Mouse (Mus musculus) thymus, adult 2 months (tissue): ENCODE data around the gene Golga2. TPM values are rescaled to one million over a fixed set of nuclear protein-coding genes. Genes with fewer than 3 reads are reported as not detected.

Source experiments
- DNase-seq: peaks from one replicate; pipeline ENCODE4 v3.0.0; 2021
- H3K27ac ChIP-seq: fragments of 200-500 bp; 2 replicates; pipeline ENCODE4 v1.5.1; 2012; ENCODE audit warnings: low read length, control low read depth; ENCODE audit not compliant: control insufficient read depth, insufficient read depth
- H3K27me3 ChIP-seq: fragments of 200-500 bp; 2 replicates; pipeline ENCODE4 v1.6.1; 2012; ENCODE audit warnings: mild to moderate bottlenecking, low read length, moderate library complexity, mixed read lengths; ENCODE audit not compliant: control insufficient read depth, insufficient read depth
- H3K36me3 ChIP-seq: fragments of 200-500 bp; 2 replicates; pipeline ENCODE4 v1.6.1; 2012; ENCODE audit warnings: mild to moderate bottlenecking, low read length, moderate library complexity; ENCODE audit not compliant: control insufficient read depth, insufficient read depth
- H3K4me1 ChIP-seq: fragments of 200-500 bp; replicated peaks from 2 replicates; pipeline ENCODE4 v1.6.1; 2012; ENCODE audit warnings: low read length; ENCODE audit not compliant: control insufficient read depth, insufficient read depth
- H3K4me3 ChIP-seq: fragments of 200-500 bp; 2 replicates; pipeline ENCODE4 v1.5.1; 2012; ENCODE audit warnings: mild to moderate bottlenecking, low read length, control low read depth, moderate library complexity; ENCODE audit not compliant: control insufficient read depth, insufficient read depth
- CTCF ChIP-seq: fragments of 200-500 bp; IDR thresholded peaks from 2 replicates; pipeline ENCODE4 v1.5.1; 2012; ENCODE audit warnings: mild to moderate bottlenecking, control low read depth, low read length, moderate library complexity, borderline replicate concordance; ENCODE audit not compliant: control insufficient read depth, poor library complexity, insufficient read depth; ENCODE audit errors: extremely low read depth
- POLR2A ChIP-seq: fragments of 200-500 bp; IDR thresholded peaks from 2 replicates; pipeline ENCODE4 v1.6.1; 2012; ENCODE audit warnings: mild to moderate bottlenecking, low read length, control low read depth, moderate library complexity; ENCODE audit not compliant: control insufficient read depth, poor library complexity, insufficient read depth; ENCODE audit errors: extremely low read depth
- WGBS: fragments of 180-500 bp; shearing (Covaris S2); methylation state at CpG from one replicate; pipeline ENCODE4 v1.1.7; 2018; 5-methylcytosine and 5-hydroxymethylcytosine counted together
- polyA plus RNA-seq: library from polyadenylated mRNA; depleted of rRNA; stranded (reverse); fragments of >200 nt; gene quantifications from 2 replicates; pipeline ENCODE4 v1.2.3, GENCODE M21; 2012

Gene Golga2
- polyA plus RNA-seq, 1 experiment = 36.6 TPM

DNA sequence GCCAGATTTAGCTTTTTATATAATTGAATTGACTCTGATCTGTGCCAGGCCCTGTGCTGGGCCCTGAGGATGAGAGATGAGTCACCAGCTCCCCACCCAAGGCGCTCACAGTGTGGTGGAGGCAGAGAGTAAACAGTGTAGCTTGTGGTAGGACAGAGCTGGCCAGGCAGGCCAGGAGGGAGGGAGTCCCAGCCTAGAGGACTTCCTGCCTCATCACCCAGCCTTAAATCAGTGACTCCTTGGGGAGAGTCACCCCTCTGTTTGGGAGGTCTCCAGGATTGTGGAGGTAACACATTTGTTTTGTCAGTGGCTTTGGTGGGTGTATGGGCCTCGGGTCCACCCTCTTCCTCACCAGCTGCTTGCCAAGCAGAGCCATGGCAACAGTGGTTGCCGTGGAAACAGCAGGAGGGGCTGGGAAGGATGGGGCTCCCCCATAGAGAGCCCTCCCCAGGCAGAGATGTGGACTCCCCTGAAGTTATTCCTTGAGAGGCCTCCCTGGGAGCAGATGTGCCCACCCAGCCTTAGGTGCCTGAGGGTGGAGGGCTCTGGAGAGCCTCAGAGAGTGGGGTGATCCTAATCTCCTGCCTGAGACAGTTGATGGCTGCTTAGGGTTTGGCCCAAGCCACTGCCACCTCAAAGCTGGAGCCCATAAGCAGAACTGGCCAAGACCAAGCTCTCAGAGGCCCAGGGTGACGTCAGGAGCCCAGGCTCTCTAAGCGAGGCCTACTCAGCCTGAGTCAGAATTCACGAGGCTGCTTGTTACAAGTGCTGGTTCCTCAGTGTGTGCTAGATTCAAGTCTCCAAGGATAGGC is 55.6 kb downstream of the Golga2 start:
- TF ChIP-seq CTCF = no peak
- no peak for TF ChIP-seq POLR2A
- Histone ChIP-seq H3K4me3 (no peak overlapping the region), H3K4me1 (no peaks in the 10 kb centered on the region), H3K27ac (no peak overlapping the region; the same call in 1 of the 2 replicates), H3K36me3 (no peaks in the 10 kb centered on the region), H3K27me3 (no peaks in the 10 kb centered on the region)
- DNase-seq = no peak
- 79% methylated on average over 6 of the region's 6 CpGs for WGBS

DNA sequence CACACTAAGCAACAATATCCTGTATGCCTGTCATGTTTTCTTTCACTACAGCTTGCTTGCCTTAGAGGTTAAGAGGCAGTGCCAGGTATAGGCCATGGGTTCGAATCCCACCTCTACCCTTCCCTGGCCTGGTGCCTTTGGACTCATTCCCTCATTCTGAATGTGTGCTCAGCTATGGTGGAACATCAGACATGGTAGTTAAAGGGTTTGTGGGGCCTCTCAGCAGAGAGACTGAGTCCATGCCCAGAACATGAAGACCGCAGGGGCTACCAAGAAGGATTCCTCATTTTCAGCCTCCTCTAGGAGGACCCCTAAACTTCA is 56.1 kb downstream of the Golga2 start:
- H3K27ac ChIP-seq = no peak overlapping the region

DNA sequence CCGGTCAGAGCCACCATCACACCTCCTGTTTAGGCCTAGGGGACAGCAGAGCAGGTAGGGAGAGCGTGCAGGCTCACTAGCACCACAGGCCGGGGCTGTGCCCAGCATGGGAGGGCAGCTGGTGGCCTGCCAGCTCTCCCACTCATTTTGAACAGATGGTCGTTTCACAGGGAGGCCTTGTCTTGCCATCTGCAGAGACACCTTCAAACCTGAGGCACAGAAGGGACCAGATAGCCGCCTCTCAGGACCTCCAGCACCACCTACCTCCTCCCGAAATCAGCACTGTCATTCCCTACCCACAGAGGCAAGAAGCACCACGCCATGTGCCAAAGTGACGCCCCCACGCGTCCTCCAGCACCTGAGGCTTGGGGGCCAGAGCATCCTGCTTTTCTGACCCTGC is 56.9 kb downstream of the Golga2 start:
- Histone ChIP-seq H3K27me3 (no peaks in the 10 kb centered on the region), H3K36me3 (no peaks in the 10 kb centered on the region), H3K4me1 (no peaks in the 10 kb centered on the region), H3K4me3 (no peak overlapping the region), H3K27ac (no peak overlapping the region)
- WGBS = 79% methylated on average over 10 of the region's 10 CpGs
- DNase-seq = no peak
- TF ChIP-seq CTCF = no peak
- TF ChIP-seq POLR2A = no peak

More for the DNA sequence above, 56.1 kb downstream of the Golga2 start:
- Histone ChIP-seq H3K27me3 (no peaks in the 10 kb centered on the region), H3K4me3 (no peak overlapping the region), H3K4me1 (no peaks in the 10 kb centered on the region), H3K36me3 (no peaks in the 10 kb centered on the region)
- TF ChIP-seq POLR2A = no peak
- no peak for TF ChIP-seq CTCF
- DNase-seq = no peak
- WGBS = 96% methylated on average over 2 of the region's 2 CpGs

DNA sequence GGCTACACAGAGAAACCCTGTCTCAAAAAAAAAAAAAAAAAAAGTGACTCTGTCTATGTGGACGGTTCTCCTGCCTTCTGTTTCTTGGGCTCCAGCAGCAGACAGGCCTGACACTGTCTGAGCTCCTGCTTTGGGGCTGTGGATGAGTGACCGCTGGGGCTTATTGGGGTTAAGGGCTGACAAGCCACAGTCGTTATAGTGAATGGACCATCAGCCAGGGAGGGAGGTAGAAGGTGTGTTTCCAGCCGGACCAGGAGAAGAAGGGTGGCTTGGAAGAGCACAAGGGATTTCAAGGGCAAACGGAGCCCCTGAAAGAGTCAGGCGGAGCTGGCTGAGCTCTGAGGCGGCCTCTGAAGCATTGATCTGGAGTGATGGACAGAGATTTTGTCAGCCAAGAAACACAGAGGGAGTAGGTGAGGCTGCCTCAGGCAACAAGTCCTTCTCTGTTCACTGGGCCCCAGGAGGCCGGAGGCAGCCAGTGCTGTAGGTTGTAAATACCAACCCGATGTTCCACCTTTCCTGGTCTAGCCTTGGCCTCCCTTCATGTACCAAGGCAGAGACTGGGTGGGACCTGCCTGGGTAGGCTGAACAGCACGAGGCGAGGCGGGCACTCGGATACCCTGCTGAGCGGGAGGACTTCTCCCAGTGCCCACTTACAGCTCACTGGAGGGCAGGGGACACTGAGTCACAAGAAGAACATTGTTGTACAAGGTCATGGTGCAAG is 57.6 kb downstream of the Golga2 start:
- H3K27ac ChIP-seq = no peak overlapping the region
- TF ChIP-seq POLR2A (no peak), CTCF (no peak)
- H3K36me3 ChIP-seq = no peaks in the 10 kb centered on the region
- DNase-seq = no peak
- WGBS = 88% methylated on average over 14 of the region's 14 CpGs
- no peaks in the 10 kb centered on the region for H3K27me3 ChIP-seq
- H3K4me1 ChIP-seq = no peaks in the 10 kb centered on the region
- H3K4me3 ChIP-seq = no peak overlapping the region

DNA sequence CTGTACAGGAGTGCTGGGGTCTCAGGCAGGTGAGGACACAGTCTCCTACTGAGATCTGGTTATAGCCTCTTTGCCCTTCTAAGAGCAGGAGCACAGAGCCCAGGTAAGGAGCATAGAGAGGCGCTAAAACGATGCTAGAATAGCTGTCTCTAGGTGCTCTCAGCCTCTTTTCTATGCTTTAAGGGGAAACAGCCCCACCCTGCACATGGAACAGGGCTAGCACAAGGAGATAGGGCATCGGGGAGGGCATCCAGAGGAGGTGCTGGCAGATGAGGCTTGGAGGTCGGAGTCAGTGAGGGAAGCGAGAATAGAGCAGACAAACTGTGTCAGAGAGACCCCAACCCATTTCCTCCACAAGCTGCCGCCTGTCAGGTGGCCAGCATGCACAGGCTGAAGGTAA is 59.8 kb downstream of the Golga2 start:
- Histone ChIP-seq H3K27ac (no peak overlapping the region), H3K27me3 (no peaks in the 10 kb centered on the region; the same call in 1 of the 2 replicates), H3K4me3 (no peak overlapping the region), H3K36me3 (no peaks in the 10 kb centered on the region), H3K4me1 (0 out of 2 replicates have a peak, but pooled peaks cover 2% of the 10 kb centered on the region)
- DNase-seq = no peak
- TF ChIP-seq CTCF = no peak
- no peak for TF ChIP-seq POLR2A
- WGBS = 89% methylated on average over 6 of the region's 6 CpGs

DNA sequence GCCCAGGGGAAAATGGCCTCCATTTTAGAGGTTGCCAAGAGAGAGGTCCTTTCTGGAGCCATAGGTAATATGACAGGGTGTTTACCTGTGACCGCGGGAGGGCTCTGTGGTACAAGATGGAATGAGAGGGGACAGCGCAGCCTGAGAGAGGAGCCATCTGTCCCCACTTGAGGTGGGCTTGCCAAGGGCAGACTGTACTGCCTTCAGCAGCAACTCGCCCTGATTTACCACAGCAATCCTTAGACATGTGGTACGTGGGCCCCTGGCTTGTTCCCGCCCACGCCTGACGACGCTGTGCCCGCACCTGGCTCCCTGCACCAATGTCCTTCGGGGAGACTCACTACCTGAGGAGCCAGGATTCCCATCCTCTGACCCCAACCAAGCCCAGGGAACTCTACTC is 61.1 kb downstream of the Golga2 start:
- 87% methylated on average over 11 of the region's 11 CpGs for WGBS
- Histone ChIP-seq H3K4me3 (no peak overlapping the region), H3K36me3 (no peaks in the 10 kb centered on the region), H3K4me1 (peaks cover 12% of the 10 kb centered on the region), H3K27ac (no peak overlapping the region), H3K27me3 (peaks cover 3% of the 10 kb centered on the region)
- TF ChIP-seq POLR2A = no peak
- TF ChIP-seq CTCF = no peak
- no peak for DNase-seq
